Mouse (Mus musculus) inflammation-experienced regulatory T-cells, adult 6 months (primary cell): ENCODE results near the gene Rec114. TPM values are rescaled to one million over a fixed set of nuclear protein-coding genes. Genes with fewer than 3 reads are reported as not detected.

Source experiments
- ATAC-seq: one replicate; pipeline ENCODE4 v1.8.0; 2017
- polyA plus RNA-seq, 3 experiments: library from polyadenylated mRNA; unstranded; fragments of 100-300 nt; shearing (Covaris generic); gene quantifications; one replicate each; pipeline ENCODE4 v1.2.1; 2017

Gene Rec114
- polyA plus RNA-seq = 1 to 10 TPM in 1 of 3 experiments, not detected in 2; 2.7 TPM

- ATAC-seq = no peak
Observed at GRCm38 (mm10) chr9:58743702-58744248, at the start of gene Rec114. Gene Rec114 (minus strand): TSS chr9:58743964.

- ATAC-seq = no peak
Observed at GRCm38 (mm10) chr9:58789476-58789875, 45.7 kb upstream of the Rec114 start.

GRCm38 (mm10) chr9:58775363-58775762, 31.6 kb upstream of the Rec114 start:
- no peak for ATAC-seq

GRCm38 (mm10) chr9:58774761-58775160, 31.0 kb upstream of the Rec114 start:
- no peak for ATAC-seq

- ATAC-seq = no peak
Observed at GRCm38 (mm10) chr9:58769943-58770342, 26.2 kb upstream of the Rec114 start.

GRCm38 (mm10) chr9:58766959-58767955, 23.5 kb upstream of the Rec114 start:
- no peak for ATAC-seq

- no peak for ATAC-seq
Observed at GRCm38 (mm10) chr9:58764354-58764753, 20.6 kb upstream of the Rec114 start.

- no peak for ATAC-seq
Observed at GRCm38 (mm10) chr9:58763114-58763513, 19.4 kb upstream of the Rec114 start.

- ATAC-seq = no peak
Observed at GRCm38 (mm10) chr9:58762086-58762485, 18.3 kb upstream of the Rec114 start.

- ATAC-seq = no peak
Observed at GRCm38 (mm10) chr9:58758754-58759153, 15.0 kb upstream of the Rec114 start.

GRCm38 (mm10) chr9:58756371-58757132, 12.8 kb upstream of the Rec114 start:
- ATAC-seq = no peak

GRCm38 (mm10) chr9:58753606-58754005, 9.8 kb upstream of the Rec114 start:
- ATAC-seq = no peak

GRCm38 (mm10) chr9:58748142-58748541, 4.4 kb upstream of the Rec114 start:
- no peak for ATAC-seq

- no peak for ATAC-seq
Observed at GRCm38 (mm10) chr9:58747328-58747755, 3.6 kb upstream of the Rec114 start.

GRCm38 (mm10) chr9:58742692-58743091, 1.1 kb downstream of the Rec114 start:
- no peak for ATAC-seq

- no peak for ATAC-seq
Observed at GRCm38 (mm10) chr9:58741369-58741768, 2.4 kb downstream of the Rec114 start.

- ATAC-seq = no peak
Observed at GRCm38 (mm10) chr9:58739791-58740190, 4.0 kb downstream of the Rec114 start.

- ATAC-seq = no peak
Observed at GRCm38 (mm10) chr9:58723165-58723564, 20.6 kb downstream of the Rec114 start.

GRCm38 (mm10) chr9:58722151-58722550, 21.6 kb downstream of the Rec114 start:
- no peak for ATAC-seq

GRCm38 (mm10) chr9:58721021-58721420, 22.7 kb downstream of the Rec114 start:
- ATAC-seq = no peak

- ATAC-seq = no peak
Observed at GRCm38 (mm10) chr9:58720167-58720566, 23.6 kb downstream of the Rec114 start.

- ATAC-seq = no peak
Observed at GRCm38 (mm10) chr9:58719471-58719870, 24.3 kb downstream of the Rec114 start.

- no peak for ATAC-seq
Observed at GRCm38 (mm10) chr9:58718964-58719363, 24.8 kb downstream of the Rec114 start.
